Mouse (Mus musculus) liver (tissue): ENCODE measurements around the gene Olfr948.

Source experiments
- DNase-seq: peaks from one replicate; pipeline ENCODE4 v3.0.0-alpha.2; 2020; ENCODE audit warnings: mixed read lengths

Olfr948 gene

DNA sequence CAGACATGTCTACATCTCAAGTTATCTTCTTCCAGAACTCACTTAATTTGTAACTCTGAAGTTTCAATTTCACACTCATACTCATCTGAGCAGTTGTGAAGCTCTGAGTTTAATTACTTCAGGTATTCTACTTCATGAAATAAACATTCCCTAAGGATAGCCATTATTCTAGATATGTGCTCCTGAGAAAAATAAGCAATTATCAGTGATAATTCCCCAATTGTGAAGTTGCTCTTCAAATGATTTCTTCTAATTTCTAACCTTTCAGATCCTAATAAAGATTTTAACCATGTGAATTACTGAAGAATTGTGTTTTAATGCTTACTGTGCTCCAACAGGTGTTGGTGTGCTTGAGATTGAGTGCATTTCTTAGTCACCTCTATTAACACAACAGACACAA lies at the start of gene Olfr948:
Gene Olfr948 (minus strand): TSS at position 101 of the 400 bp plus-strand sequence.
- DNase-seq, result no peak

DNA sequence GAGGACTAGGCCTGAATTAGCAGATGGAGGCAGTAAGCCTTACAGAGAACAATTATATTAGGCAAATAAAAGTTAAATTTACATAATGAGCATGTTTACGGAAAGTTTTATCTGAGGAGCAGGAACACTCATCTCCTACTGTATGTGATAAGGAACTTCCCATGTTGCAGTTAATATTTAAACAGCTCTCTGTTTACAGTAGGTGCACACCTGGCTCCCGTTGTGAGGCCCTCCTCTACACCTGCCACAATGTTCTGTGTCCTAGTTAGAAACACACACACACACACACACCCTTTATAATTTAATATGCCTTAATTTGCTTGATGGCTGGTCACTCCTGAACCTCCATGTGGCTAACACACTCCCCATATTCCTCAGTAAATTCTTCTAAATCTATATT lies 38.7 kb downstream of the Olfr948 start:
- no peak for DNase-seq

DNA sequence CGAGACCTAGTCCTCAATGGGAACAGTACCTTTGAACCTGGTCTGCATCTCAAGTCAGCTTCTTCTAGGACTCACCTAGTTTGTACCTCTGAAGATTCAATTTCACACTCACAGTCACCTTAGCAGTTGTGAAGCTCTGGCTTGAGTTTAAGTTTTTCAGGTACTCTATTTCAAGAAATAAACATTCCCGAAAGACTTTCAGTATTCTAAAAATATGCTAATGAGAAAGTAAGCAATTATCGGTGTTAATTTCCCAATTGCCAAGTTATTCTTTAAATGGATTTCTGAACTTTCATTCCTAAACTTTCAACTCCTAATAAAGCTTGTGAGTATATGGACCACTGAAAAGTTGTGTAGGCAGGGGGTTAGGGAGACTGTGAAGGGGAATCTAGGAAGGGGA lies 49.1 kb downstream of the Olfr948 start, which contains the start of gene Olfr945:
Gene Olfr945 (minus strand): TSS at position 101 of the 400 bp plus-strand sequence.
- DNase-seq, result no peak
